Mouse (Mus musculus) heart, embryonic 11.5 days (tissue): ENCODE data around the gene Trabd2b. TPM values are rescaled to one million over a fixed set of nuclear protein-coding genes. Genes with fewer than 3 reads are reported as not detected.

Source experiments
- ATAC-seq: fragments of 200-750 bp; cut with Nextera tagmentation; replicated peaks from 2 replicates; pipeline ENCODE4 v1.8.0; 2017; ENCODE audit warnings: moderate library complexity; ENCODE audit not compliant: insufficient number of reproducible peaks, low FRiP score, low TSS enrichment
- H3K27ac ChIP-seq: fragments of 300-500 bp; sonication (generic); 2 replicates; pipeline ENCODE4 v1.5.1; 2014; ENCODE audit warnings: mild to moderate bottlenecking, low read depth, low read length
- H3K27me3 ChIP-seq: fragments of 300-500 bp; sonication (generic); 2 replicates; pipeline ENCODE4 v1.6.1; 2014; ENCODE audit warnings: mild to moderate bottlenecking, low read length, mixed read lengths; ENCODE audit not compliant: control insufficient read depth, insufficient read depth
- H3K36me3 ChIP-seq: fragments of 300-500 bp; sonication (generic); 2 replicates; pipeline ENCODE4 v1.6.1; 2014; ENCODE audit warnings: mild to moderate bottlenecking, low read length, moderate library complexity, mixed read lengths; ENCODE audit not compliant: control insufficient read depth, insufficient read depth
- H3K4me1 ChIP-seq: fragments of 300-500 bp; sonication (generic); 2 replicates; pipeline ENCODE4 v1.6.1; 2014; ENCODE audit warnings: low read length; ENCODE audit not compliant: control insufficient read depth, insufficient read depth
- H3K4me2 ChIP-seq: fragments of 300-500 bp; sonication (generic); 2 replicates; pipeline ENCODE4 v1.6.1; 2014; ENCODE audit warnings: mild to moderate bottlenecking, moderate library complexity
- H3K4me3 ChIP-seq: fragments of 300-500 bp; sonication (generic); 2 replicates; pipeline ENCODE4 v1.5.1; 2014; ENCODE audit warnings: low read depth, low read length
- H3K9ac ChIP-seq: fragments of 300-500 bp; sonication (generic); 2 replicates; pipeline ENCODE4 v1.6.1; 2014; ENCODE audit warnings: mild to moderate bottlenecking, low read depth, low read length, moderate library complexity
- H3K9me3 ChIP-seq: fragments of 300-500 bp; sonication (generic); replicated peaks from 2 replicates; pipeline ENCODE4 v1.6.1; 2016; ENCODE audit warnings: low read length; ENCODE audit not compliant: control insufficient read depth
- WGBS: fragments of 180-500 bp; shearing (Covaris S2); extraction: QIAGEN DNeasy Blood & Tissue Kit; methylation state at CpG from one replicate; pipeline ENCODE4 v1.1.7; 2014; ENCODE audit not compliant: insufficient replicate concordance; 5-methylcytosine and 5-hydroxymethylcytosine counted together
- polyA plus RNA-seq: library from polyadenylated mRNA; unstranded; fragments of >200 nt; fragmentation: Nextera tagmentation; extraction: Ambion mirVana; gene quantifications from 2 replicates; pipeline ENCODE4 v1.2.1, GENCODE M21; 2014

Trabd2b gene
- polyA plus RNA-seq, 1 experiment from 2014 or later = 1.5 TPM

- 66% methylated on average over 3 of the region's 3 CpGs for WGBS
- no peaks in the 10 kb centered on the region for H3K9me3 ChIP-seq
- H3K27ac ChIP-seq = no peak overlapping the region
- no peak overlapping the region for H3K4me2 ChIP-seq
- no peak overlapping the region for H3K4me3 ChIP-seq
- peaks cover 7% of the 10 kb centered on the region; the same call in 1 of the 2 replicates for H3K27me3 ChIP-seq
- no peak overlapping the region for H3K9ac ChIP-seq
- H3K4me1 ChIP-seq = peaks cover 9% of the 10 kb centered on the region; the same call in 1 of the 2 replicates
- no peak for ATAC-seq
- H3K36me3 ChIP-seq = no peaks in the 10 kb centered on the region
These were observed 105.1 kb downstream of the Trabd2b start for GRCm38 (mm10) chr4:114511649-114512048.

GRCm38 (mm10) chr4:114513149-114513548 is 106.6 kb downstream of the Trabd2b start:
- ATAC-seq = no peak
- H3K4me3 ChIP-seq = no peak overlapping the region
- H3K36me3 ChIP-seq = no peaks in the 10 kb centered on the region
- peaks cover 11% of the 10 kb centered on the region; the same call in 1 of the 2 replicates for H3K4me1 ChIP-seq
- H3K9ac ChIP-seq = no peak overlapping the region
- peaks cover 10% of the 10 kb centered on the region for H3K27me3 ChIP-seq
- H3K4me2 ChIP-seq = no peak overlapping the region
- H3K27ac ChIP-seq = no peak overlapping the region
- H3K9me3 ChIP-seq = no peaks in the 10 kb centered on the region

DNA sequence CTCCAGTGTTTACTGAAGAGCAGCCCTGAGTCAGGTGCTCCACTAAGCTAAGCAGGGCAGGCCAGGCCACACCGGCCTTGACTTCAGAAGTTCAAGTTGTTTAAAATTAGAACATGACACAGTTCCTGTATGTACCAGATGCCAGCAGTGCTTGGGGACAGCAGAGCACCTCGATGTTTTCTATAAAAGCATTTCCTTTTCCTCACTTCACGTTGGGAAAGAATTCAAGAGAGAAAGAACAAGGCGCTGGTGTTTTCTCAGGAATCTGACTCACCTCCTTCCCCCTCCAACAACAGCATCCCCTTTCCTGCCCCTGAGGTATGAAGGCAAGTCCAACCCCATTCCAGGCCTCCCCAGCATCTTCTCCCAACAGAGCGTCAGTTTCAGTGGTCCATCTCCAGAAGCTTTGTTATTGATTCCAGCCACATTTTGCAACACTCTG is 108.8 kb downstream of the Trabd2b start:
- Histone ChIP-seq H3K27me3 (peaks cover 3% of the 10 kb centered on the region; the same call in 1 of the 2 replicates), H3K4me2 (no peak overlapping the region), H3K27ac (peak overlapping the region; percentile 64), H3K36me3 (no peaks in the 10 kb centered on the region), H3K4me3 (no peak overlapping the region), H3K4me1 (peaks cover 11% of the 10 kb centered on the region; the same call in 1 of the 2 replicates), H3K9ac (no peak overlapping the region), H3K9me3 (no peaks in the 10 kb centered on the region)
- peak; percentile 64; the same call in 1 of the 2 replicates for ATAC-seq
- WGBS = 34% methylated on average over 5 of the region's 5 CpGs

DNA sequence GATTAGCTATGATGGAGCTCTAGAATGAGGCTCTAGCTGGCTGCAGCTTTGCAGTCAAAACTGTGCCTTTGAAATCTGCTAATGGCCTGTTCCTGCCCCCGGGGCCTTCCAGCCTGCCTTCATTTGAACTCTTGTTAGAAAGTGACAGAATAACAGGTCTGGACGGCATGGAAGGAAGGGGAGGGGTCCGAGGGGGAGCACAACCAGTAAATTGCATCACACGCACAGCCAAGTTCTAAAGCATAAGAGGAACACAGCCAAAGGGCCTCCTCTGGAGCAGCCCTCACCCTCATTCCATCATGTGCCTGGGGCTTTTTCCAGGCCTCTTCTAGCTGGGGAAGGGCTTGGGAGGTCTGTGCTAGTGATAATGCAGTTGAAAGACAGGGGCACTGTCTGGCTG is 110.1 kb downstream of the Trabd2b start:
- H3K4me2 ChIP-seq = no peak overlapping the region
- H3K4me1 ChIP-seq = peaks cover 11% of the 10 kb centered on the region; the same call in 1 of the 2 replicates
- no peak overlapping the region for H3K4me3 ChIP-seq
- no peaks in the 10 kb centered on the region for H3K36me3 ChIP-seq
- no peak for ATAC-seq
- H3K9ac ChIP-seq = no peak overlapping the region
- H3K9me3 ChIP-seq = no peaks in the 10 kb centered on the region
- no peak overlapping the region for H3K27ac ChIP-seq
- peaks cover 6% of the 10 kb centered on the region; the same call in 1 of the 2 replicates for H3K27me3 ChIP-seq
- 45% methylated on average over 4 of the region's 4 CpGs for WGBS

- ATAC-seq = no peak
- Histone ChIP-seq H3K27ac (no peak overlapping the region), H3K27me3 (peaks cover 11% of the 10 kb centered on the region; the same call in 1 of the 2 replicates), H3K4me3 (no peak overlapping the region), H3K4me2 (no peak overlapping the region), H3K4me1 (peaks cover 11% of the 10 kb centered on the region; the same call in 1 of the 2 replicates), H3K9me3 (no peaks in the 10 kb centered on the region), H3K9ac (no peak overlapping the region), H3K36me3 (no peaks in the 10 kb centered on the region)
- 77% methylated on average over 3 of the region's 3 CpGs for WGBS
These were observed 111.5 kb downstream of the Trabd2b start for GRCm38 (mm10) chr4:114518061-114518460.

DNA sequence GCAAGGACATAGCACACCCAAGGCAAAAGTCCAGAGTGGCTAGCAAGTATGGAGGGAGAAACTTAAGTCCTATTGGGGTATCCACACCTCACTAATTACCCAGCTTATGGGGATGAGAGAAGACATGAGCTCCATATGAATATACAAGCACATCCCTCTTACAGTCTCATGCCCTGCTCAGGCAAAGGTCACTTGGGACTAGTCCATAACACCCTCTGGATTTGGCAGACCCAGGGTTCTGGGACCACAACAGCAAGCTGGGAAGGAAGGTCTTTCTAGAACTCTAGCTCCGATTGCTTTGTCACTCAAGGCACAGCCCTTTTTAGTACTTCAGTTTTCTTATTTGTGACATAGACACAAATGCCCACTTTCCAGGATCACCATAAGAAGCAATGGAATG is 112.0 kb downstream of the Trabd2b start:
- H3K4me3 ChIP-seq = no peak overlapping the region
- no peak overlapping the region for H3K27ac ChIP-seq
- H3K27me3 ChIP-seq = peaks cover 11% of the 10 kb centered on the region; the same call in 1 of the 2 replicates
- no peaks in the 10 kb centered on the region for H3K9me3 ChIP-seq
- WGBS = 78% methylated on average over 1 of the region's 1 CpGs
- no peaks in the 10 kb centered on the region for H3K36me3 ChIP-seq
- no peak for ATAC-seq
- H3K9ac ChIP-seq = no peak overlapping the region
- H3K4me1 ChIP-seq = peaks cover 11% of the 10 kb centered on the region; the same call in 1 of the 2 replicates
- H3K4me2 ChIP-seq = no peak overlapping the region

GRCm38 (mm10) chr4:114519321-114519720 is 112.8 kb downstream of the Trabd2b start:
- Histone ChIP-seq H3K4me3 (no peak overlapping the region), H3K9me3 (no peaks in the 10 kb centered on the region), H3K4me1 (peaks cover 11% of the 10 kb centered on the region; the same call in 1 of the 2 replicates), H3K9ac (no peak overlapping the region), H3K4me2 (no peak overlapping the region), H3K27me3 (peaks cover 11% of the 10 kb centered on the region; the same call in 1 of the 2 replicates), H3K27ac (no peak overlapping the region), H3K36me3 (no peaks in the 10 kb centered on the region)
- no peak for ATAC-seq
- 82% methylated on average over 4 of the region's 4 CpGs for WGBS

GRCm38 (mm10) chr4:114519966-114520365 is 113.4 kb downstream of the Trabd2b start:
- Histone ChIP-seq H3K27ac (no peak overlapping the region), H3K27me3 (peaks cover 11% of the 10 kb centered on the region; the same call in 1 of the 2 replicates), H3K4me3 (no peak overlapping the region), H3K4me1 (peaks cover 11% of the 10 kb centered on the region; the same call in 1 of the 2 replicates), H3K9ac (no peak overlapping the region), H3K4me2 (no peak overlapping the region), H3K36me3 (no peaks in the 10 kb centered on the region), H3K9me3 (no peaks in the 10 kb centered on the region)
- ATAC-seq = no peak
- WGBS = 69% methylated on average over 3 of the region's 3 CpGs
